Mouse (Mus musculus) cerebellum, adult 11-12 months (tissue): ENCODE results near the gene Med24.
A peak's percentile ranks its signal among the peaks of the same experiment; 100 is the strongest.
"Not testable (repeated sequence)": the region's sequence is repeated elsewhere in the genome, so short reads cannot be mapped to it uniquely, and the experiment has no call there.

ENCODE experiments used
- DNase-seq: peaks from one replicate; pipeline ENCODE4 v3.0.0; 2022

Gene Med24

DNA sequence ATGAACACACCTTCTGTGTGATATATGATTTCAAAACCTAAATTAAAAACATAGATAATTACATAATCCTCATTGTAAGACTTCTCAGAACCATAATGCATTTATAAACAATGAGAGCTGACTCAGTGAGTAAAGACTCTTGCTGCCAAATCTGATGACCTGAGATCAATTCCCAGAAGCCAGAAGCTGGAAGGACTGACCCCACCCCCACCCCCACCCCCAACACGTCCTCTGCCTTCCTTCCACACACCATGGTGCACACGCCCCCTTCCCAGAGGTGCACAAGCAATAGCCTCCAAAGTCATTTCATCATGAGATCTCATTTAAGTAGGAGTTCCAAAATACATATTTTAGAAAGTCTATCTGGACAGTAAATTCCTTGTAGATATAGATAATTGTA lies 8.5 kb downstream of the Med24 start:
- no peak for DNase-seq

DNA sequence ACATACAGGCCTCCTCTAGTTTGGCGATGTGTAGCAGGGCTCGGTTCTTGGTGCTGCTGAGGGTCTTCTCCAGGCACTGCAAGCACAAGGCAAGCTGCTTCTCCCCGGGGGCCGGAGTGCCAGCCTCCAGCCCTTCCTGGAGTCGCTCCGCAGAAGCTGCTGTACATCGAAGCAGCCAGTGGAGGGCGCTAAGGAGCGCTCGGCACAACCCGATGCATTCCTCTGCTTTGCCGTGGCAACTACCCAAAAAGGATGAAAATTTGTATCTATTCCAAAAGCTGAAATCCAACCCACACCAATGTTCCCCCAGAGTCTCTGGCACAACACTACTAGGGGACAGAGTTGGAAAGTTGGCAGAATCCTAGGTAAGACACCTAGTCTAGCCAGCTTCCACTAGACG lies 11.3 kb downstream of the Med24 start:
- peak; percentile 86 for DNase-seq

DNA sequence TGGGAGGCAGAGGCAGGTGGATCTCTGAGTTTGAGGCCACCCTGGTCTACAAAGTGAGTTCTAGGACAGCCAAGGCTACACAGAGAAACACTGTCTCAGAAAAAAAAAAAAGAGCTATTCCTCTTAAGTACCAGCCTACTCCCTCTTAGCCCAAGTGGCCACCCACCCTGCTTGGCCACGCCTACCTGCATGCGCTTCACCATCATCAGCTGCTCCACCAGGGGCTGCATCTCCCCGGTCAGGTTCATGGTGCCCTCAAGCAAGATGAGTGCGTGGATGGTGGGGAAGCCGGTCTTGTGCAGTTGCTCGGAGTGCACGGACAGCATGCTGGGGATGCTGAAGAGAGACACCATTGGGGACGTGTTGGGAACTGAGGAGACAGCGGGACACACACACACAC lies 13.3 kb downstream of the Med24 start:
- no peak for DNase-seq

DNA sequence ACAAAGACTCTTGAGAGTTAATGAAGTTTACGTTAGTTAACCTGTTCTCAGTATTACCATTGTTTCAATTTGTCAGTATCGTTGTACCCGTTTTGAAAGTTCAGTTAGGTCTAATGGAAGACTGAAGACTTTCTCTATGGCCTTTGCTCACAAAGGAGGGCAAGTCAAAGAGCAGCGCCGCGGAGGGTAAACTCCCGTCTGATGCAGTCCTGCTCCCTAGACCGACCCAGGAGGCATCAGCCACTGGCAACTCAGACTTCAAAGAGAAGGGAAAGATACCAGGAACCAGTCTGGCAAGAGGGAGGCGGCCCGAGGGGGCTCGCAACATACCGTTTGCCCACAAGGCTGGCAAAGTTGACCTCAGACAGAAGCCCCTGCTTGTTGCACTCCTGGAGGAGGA lies 15.5 kb downstream of the Med24 start:
- no peak for DNase-seq

DNA sequence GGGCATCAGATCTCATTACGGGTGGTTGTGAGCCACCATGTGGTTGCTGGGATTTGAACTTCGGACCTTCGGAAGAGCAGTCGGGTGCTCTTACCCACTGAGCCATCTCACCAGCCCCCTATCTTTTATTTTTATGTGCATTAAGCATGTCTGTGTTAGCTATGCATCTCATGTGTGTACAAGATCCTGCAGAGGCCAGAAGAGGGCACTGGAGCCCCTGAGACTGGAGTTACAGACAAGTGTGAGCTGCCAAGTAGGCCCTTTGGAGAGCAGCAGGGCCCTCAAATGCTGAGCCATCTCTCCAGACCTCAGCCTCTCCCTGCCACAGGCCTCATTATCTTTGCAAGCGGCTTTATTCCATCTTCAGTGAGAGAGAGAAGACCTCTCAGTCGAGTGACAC lies 17.2 kb downstream of the Med24 start:
- not testable (repeated sequence) for DNase-seq

DNA sequence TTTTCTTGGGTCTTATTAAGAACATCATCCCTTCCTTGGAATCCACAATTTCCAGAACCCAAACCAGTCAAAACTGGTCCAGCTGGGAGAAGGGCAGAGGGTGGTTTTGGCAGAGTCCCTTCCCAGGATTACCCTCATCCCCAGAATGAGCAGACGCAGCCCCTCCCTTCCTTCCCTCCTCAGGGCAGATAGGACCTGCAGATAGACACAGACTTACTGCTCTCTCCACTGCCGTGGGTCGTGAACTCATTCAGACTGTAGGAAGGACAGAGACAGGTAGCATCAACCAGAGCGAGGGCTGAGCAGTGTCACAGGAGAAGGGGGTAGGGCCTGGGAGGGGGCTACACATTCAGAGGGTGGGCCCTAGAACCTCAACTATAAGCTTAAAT lies 18.2 kb downstream of the Med24 start:
- DNase-seq, result no peak

DNA sequence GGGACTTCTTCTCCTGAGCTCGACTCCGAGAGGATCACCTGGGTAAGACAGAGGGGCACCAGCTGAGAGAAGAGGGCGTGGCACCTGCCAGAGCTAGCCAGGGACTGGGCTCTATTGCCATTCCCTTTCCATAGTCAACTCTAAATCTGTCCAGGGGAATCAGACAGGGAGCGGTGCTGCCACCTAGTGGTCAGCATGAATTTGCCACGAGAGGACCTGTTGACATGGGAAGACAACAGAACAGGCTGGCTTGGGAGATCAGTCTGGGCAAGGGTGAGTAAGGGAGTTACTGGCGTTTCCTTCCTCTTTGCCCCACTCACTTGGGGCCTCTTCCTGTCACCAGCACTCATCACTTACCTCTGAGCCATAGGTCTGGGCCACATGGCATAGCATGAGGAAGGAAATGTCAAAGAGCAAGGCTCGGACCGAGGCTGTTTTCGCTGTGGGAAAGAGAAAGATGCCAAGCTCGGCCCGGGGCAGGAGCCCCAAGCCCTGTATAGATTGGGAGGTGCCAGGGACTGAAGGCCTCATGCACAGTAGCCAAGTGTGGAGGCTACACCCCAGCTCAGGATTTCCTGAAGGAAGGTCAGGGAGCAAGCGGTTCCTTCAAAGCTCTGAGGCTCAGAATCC lies 18.7 kb downstream of the Med24 start:
- peak; percentile 71 for DNase-seq

DNA sequence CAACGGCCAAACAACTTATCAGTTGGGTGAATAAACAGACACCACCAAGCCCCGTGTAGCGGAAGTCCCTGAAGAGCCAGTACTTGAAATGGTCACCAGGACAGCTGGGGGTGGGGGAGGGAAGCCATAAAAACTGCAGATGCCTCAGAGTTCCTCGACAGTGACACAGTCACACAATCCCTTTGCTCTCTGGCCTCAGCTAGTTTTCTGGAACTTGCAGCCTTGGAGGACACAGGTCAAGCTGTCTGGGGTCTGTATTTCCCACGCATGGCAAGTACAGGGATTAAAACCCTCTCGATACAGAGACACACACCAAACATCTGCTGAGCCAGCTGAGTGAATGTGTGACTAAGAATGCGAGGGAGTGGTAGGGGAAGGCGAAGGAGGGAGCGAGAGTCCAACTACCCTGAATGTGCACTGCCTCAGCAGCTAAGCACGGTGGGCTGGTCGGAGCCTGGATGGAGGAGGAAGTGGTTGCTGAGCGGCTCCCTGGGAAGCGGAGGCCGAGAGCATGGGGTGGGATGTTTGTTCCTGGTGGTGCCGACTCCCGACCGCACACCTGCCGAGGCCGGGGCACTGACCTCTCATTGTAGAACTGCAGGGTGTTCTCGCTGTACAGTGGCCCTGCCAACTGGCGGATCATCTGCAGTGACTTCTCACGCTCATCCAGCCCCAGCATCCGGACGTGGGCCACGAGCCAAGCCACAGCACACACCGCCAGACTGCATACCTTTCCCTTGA lies 20.1 kb downstream of the Med24 start:
- no peak for DNase-seq

DNA sequence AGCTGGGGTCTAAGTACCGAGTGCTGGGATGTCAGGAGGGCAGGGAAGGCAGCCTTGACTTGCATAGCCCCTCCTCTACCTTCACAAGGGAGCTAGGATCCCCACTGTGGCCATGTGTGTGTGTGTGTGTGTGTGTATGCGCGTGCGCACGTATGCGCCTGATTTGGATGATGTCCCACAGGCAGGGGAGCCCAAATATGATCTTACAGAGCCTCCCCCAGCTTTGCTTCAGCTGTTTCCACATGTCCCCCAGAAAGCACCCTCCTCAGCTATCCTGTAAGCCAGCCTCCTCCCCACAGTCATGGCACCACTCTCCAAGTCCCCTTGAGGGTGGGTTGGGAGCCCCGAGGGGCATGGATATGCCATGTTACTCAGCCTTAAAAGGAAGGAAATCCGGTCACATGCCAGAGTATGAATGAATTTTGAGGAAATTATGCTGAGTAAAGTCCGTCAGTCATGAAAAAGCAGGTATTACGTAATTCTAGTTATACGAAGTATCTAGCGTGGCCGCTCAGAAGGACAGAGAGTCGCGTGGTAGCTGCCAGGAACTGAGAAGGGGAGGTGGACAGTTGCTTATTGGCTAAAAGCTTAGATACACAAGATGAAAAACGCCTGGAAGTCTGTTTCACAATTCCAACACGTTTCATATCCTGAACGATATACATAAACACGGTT lies 20.8 kb downstream of the Med24 start:
- DNase-seq, result no peak

DNA sequence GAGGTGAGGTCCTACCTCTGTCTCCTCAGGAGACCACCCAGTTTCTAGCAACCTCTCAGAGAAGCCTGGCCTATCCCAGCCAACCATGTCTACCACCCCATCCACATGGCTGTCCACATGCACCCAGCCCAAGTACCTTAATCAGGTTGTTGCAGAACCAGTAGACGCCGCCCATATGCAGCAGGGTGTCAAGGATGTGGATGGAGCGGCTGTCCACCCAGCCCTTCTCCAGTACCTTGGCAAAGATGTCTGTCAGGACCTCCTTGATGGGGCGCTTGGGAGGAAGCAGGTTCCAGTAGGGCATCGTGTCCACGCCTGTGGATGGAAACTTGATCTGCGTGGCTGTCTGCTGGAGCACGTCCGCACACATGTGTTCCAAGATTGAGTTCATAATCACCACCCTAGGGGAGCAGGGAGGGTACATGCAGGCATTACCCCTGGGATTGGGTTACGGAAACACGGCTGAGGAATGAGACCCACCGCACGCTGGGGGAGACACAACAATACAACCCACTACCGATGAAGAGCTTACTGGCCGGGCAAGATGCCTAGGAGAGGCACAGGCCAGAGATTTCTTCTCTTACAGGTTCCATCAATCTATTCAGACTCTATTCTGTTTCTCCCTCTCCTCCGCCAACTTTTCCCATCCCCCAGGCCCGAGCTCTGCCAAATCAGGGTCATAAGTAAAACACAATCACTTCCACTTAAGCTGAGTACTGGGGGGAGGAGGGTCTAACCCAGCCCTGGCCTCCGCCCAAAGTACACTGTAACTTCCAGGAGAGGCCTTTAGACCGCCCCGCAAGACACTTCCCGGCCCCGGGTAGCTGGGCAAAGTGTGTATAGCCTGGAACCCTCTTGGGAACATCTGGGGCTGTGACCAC lies 21.6 kb downstream of the Med24 start:
- DNase-seq, result no peak

DNA sequence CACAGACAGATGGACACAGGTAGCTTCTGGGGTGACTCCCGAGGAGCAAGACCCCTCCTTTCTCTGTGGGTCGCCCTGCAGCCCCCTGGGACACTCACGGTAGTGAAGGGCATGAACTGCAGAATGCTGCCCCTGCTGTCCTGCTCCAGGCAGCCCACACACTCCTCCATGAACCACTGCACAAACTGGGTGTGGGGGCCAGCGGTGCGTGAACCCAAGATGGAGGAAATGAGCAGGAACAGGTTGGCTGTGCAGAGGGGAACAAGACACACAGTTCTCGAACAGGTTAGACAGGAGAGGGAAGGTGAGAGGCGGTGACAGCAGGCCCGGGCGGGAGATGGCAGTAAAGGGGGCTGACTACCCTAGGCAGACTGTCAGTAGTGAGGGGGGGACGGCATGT lies 24.2 kb downstream of the Med24 start:
- DNase-seq, result no peak

DNA sequence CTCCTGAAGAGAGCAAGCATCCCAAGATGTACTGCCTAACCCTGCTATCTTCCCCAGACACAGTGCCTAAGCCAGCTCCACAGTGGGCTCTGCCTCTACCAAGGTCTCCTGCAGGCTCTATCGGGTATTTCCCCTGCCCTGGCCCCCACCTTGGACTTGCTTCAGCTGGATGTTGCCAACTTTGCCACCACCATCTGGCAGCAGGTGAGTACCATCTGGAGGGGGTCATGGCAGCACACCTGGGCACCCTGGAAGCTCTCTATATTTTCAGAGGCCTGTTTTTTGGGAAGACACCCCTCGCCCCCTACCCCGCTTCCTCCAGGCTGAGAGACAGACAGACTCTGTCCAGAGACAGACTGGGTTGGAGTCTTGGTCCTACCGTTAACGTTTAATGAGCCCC lies 26.9 kb downstream of the Med24 start:
- no peak for DNase-seq

DNA sequence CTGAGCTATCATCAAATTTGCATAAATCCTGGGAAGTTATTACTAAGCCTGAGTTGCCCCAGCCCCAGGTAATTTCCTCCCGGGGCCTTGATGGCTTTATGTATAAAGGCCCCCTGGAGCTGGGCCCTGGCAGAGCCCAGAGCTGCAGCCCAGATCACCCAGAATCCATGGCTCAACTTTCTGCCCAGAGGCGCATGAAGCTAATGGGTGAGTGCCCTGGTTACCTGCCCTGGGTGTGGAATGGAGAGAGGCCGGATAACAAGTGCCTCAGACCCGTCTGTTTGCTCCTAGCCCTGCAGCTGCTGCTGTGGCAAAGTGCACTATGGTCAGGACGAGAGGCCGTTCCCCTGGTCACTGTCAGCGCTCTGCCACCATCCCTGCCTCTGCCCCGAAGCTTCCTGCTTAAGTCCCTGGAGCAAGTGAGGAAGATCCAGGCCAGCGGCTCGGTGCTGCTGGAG lies 28.0 kb downstream of the Med24 start, which contains the start of gene Csf3:
Csf3 (plus strand) TSS at position 51 of the 458 bp plus-strand sequence.
- no peak for DNase-seq

DNA sequence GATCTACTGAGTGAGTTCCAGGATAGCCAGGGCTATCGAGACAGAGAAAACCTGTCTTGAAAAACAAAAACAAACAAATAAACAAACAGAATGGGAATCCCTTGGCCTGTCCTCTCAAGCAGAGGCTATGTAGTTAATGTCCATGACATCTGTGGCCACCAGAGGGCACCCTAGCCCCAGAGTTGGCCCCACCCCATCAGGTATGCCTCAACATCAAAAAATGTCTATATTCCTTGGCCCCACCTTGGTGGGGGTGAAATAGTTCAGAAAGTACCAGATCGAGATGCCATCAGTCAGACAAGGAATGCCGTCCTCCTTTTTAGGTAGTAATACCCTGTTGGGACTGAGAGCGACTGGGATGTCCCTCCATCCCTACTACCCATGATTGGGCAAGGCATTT lies 29.3 kb downstream of the Med24 start:
- DNase-seq, result peak; percentile 73

DNA sequence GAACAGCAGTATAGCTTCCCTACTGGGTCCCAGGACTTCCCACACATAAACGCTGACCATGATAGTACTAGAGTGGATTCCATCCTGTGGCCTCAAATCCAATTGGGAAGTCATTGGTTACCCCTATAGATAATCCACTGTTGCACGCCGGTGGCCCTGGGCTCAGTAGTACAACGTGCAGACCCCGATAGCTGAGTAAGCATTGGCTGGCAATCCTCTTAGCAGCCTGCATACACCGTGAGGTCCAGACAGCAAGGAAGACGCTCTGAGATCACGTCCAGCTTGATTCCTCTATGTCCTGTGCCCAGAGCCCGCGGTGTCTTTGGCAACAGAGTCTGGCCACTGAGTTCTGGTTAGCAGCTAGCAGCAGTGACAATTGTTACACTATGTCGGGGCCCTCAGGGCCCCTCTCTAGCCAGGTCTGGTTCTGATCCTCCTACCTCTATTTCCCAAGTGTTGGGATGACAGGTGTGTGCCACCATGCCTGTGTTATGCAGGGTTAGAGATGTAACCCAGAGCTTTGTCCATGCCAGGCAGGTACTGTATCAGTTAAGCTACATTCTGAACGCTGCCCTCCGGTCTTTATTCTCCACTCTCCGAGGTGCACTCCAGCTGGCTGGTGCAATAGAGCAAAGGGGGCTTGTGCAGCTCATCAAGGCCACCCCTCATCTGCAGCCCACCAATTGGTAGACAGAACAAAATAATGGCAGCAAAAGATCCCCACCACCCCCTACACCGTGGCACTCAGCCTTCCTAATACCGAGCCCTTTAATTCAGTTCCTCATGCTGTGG lies 30.2 kb downstream of the Med24 start:
- DNase-seq, result no peak

DNA sequence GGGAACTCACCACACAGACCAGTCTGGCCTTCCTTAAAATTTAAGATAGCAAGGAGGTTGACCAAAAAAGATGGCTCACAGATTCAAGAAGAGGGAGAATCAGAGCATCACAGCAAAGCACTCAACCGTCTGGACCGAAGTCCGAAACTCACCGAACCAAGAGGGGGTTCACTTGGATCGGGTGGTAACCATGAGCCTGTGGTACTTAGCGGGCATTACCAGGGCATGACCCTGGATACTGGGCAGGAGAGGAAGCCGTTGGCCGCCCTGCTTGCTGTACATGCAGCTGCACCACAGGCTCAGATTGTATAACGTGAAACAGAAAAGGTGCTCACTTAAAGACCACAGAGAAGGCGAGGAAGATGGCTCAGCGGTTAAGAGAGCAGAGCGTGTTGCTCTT lies 32.0 kb downstream of the Med24 start:
- no peak for DNase-seq

DNA sequence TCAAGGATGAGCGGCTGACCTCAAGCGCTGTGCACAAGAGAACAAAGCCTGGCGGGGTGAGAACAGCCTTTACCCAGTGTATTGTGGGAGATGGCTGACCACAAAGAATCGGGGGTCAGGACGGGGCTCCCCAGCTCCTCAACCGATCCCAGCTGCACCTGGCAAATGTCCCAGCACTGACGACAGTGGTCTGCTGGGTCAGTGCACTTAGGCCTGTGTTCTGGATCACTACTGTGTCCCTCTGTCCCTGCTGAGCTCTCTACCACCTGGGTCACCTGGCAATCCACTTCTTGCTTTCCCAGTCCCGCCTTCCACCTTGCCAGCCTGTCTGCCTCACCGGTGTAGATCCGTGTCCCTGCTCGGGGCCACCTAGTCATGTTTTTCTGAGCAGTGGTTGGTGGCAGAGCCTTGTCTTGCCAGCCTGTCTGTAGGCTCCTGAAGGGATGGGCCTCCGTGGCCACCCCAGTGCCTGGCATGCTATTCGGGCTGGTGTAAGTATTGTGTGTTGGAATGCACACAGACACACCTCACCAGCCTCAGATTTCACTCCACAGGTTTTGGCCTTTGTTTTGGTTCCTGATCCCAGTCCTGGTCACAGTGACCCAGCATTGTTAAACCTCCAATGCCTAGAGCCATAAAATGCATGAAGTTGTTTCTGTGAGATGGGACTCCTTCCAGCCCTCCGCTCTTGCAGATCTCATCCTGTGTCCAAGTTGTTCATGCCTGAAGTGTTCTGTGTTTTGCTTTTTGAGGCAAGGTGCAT lies 32.6 kb downstream of the Med24 start:
- DNase-seq, result no peak

DNA sequence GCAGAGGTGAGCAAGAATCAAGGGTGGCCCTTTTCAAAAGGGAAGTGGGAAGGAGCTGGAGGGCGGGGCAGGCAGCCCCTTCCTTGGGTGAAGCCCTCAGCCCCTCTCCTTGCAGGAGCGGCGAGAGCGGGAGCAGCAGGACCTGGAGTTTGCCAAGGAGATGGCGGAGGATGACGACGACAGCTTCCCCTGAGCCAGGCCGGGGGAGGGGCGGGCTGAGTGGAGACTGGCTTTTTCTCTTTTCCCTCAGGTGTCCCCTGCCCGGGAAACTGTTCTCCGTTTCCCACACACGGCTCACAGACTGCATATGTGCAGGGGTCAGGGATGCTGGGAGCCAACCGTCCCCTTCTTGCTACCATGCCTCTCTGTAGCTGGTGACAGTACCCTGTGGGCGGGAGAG lies 33.8 kb downstream of the Med24 start:
- no peak for DNase-seq

DNA sequence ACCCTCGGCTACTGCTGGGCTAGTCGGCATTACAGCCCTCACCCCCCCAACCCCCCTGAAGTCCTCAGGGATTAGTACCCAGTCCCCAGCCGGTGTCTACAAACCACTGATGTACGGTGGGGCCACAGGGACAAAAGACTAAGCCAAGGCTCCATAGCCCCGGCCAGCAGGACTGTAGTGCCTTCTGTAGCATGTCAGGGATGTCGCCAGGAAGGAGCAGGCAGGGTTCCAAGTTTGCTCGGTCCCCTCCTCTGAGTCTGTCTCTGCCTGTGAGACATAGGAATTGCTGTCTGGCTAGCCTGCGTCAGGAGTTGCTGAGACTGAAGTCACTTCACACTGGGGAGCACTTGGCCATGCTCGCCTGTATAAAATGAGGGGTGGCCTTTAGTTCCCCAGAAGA lies 34.9 kb downstream of the Med24 start:
- DNase-seq, result no peak

DNA sequence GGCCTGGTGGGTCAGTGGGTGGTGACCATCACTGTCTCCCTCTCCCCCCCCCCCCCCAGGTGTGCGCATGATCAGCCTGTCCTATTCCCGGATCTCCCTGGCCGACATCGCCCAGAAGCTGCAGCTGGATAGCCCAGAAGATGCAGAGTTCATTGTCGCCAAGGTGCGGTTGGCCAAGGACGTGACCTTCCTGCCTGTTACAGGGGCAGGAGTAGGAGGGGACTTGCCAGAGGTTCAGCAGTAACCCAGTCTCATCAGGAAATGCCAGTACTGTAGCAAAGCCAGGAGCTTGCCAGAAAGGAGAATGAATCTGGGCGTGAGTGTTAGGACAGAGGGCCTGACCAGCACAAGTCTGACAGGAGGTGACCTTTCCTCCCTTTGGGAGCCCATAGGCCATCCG lies 35.5 kb downstream of the Med24 start:
- no peak for DNase-seq

DNA sequence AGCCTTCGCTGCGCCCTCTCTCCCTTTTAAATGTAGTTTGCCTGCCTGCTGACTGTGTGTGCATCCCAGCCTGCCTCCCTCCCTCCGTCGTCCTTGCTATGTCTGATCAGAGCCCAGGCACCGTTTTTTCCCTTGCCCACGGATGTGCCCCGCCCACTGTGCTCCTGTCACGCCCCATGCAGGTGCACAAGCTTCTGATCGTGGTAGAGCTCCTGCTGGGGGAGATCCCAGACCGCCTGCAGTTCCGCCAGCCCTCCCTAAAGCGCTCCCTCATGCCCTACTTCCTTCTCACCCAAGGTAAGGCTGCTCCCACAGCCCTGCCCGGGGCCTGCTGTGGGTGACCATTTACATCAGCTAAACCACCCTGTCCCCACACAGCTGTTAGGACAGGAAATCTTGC lies 36.0 kb downstream of the Med24 start:
- DNase-seq, result peak; percentile 7

DNA sequence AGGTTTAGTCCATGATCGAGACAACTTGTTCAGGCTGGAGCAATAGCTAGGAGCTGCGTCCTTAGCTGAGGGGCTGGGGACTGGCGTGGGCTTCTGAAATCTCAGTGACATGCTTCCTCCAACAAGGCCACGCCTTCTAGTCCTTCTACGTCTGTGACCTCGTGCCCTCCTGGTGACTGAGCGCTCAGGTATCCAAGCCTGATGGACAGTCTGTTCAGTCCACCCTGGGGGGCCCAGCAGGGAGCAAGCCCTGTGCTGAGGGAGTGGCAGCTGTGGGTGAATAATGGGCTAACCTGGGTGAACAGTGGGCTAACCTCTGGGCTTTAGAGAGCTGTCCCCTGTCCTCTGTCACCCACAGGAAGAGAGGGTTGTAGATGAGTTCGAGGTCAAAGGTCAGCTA lies 41.2 kb downstream of the Med24 start:
- no peak for DNase-seq
